Mouse (Mus musculus) stomach, postnatal 0 days (tissue): Measurements from ENCODE around the gene Tmem199. TPM values are rescaled to one million over a fixed set of nuclear protein-coding genes. Genes with fewer than 3 reads are reported as not detected.

Experiments
- ATAC-seq: fragments of 200-750 bp; cut with Nextera tagmentation; 2 replicates; pipeline ENCODE4 v1.8.0; 2017; ENCODE audit not compliant: low FRiP score, low TSS enrichment
- DNase-seq: peaks from one replicate; pipeline ENCODE4 v3.0.0-alpha.2; 2016; ENCODE audit warnings: low spot score
- H3K27ac ChIP-seq: fragments of 300-500 bp; sonication (generic); replicated peaks from 2 replicates; pipeline ENCODE4 v1.5.1; 2014; ENCODE audit warnings: mild to moderate bottlenecking, control low read depth
- H3K27me3 ChIP-seq: fragments of 300-500 bp; sonication (generic); 2 replicates; pipeline ENCODE4 v1.6.1; 2014; ENCODE audit warnings: low read length; ENCODE audit not compliant: control insufficient read depth, insufficient read depth
- H3K36me3 ChIP-seq: fragments of 300-500 bp; sonication (generic); 2 replicates; pipeline ENCODE4 v1.6.1; 2014; ENCODE audit warnings: low read length, mixed read lengths; ENCODE audit not compliant: control insufficient read depth, insufficient read depth
- H3K4me1 ChIP-seq: fragments of 300-500 bp; sonication (generic); replicated peaks from 2 replicates; pipeline ENCODE4 v1.6.1; 2014; ENCODE audit warnings: antibody characterized with exemption; ENCODE audit not compliant: control insufficient read depth, insufficient read depth
- H3K4me2 ChIP-seq: fragments of 300-500 bp; sonication (generic); replicated peaks from 2 replicates; pipeline ENCODE4 v1.6.1; 2014; ENCODE audit warnings: low read depth, mild to moderate bottlenecking, control low read depth, moderate library complexity
- H3K4me3 ChIP-seq: fragments of 300-500 bp; sonication (generic); 2 replicates; pipeline ENCODE4 v1.5.1; 2014; ENCODE audit warnings: low read depth, low read length, control low read depth
- H3K9ac ChIP-seq: fragments of 300-500 bp; sonication (generic); 2 replicates; pipeline ENCODE4 v1.6.1; 2014; ENCODE audit warnings: mild to moderate bottlenecking, low read length, control low read depth, mixed read lengths
- H3K9me3 ChIP-seq: fragments of 300-500 bp; sonication (generic); 2 replicates; pipeline ENCODE4 v1.6.1; 2016; ENCODE audit warnings: low read length; ENCODE audit not compliant: control insufficient read depth
- CTCF ChIP-seq: IDR thresholded peaks from 2 replicates; pipeline ENCODE4 v1.5.1; 2016; ENCODE audit warnings: antibody characterized with exemption, low read depth, mild to moderate bottlenecking, moderate library complexity
- EP300 ChIP-seq: optimal IDR thresholded peaks from 2 replicates; pipeline ENCODE3; 2016; ENCODE audit warnings: antibody characterized with exemption
- WGBS: fragments of 180-500 bp; shearing (Covaris S2); extraction: QIAGEN DNeasy Blood & Tissue Kit; methylation state at CpG from one replicate; pipeline ENCODE4 v1.1.7; 2014; 5-methylcytosine and 5-hydroxymethylcytosine counted together
- polyA plus RNA-seq: library from polyadenylated mRNA; unstranded; fragments of >200 nt; fragmentation: Nextera tagmentation; extraction: Ambion mirVana; gene quantifications from 2 replicates; pipeline ENCODE4 v1.2.1, GENCODE M21; 2015

The Tmem199 gene
- polyA plus RNA-seq, 1 experiment from 2014 or later: 28.4 TPM

DNA sequence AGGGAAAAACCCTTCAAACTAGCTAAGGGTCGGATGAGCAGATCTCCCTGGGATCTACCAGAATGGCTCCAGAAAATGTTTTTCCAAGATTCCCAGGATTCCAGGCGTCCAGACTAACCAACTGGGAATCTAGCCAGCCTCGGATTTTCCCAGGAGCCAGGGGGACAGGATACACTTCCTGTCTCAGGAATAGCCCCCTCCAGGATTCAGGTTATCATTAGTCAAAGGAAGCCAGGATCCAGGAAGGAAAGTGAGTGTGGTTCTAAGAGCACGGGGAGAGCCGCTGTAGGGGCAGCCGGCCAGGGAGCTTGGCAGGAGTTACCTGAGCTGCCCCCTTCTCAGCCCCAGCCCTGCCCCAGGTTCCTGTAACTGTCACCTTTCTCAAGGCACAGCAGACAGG, 19.1 kb upstream of the Tmem199 start:
- 49% methylated on average over 6 of the region's 6 CpGs for WGBS
- Histone ChIP-seq H3K27me3 (no peaks in the 10 kb centered on the region), H3K27ac (no peak overlapping the region), H3K4me3 (no peak overlapping the region), H3K4me1 (no peaks in the 10 kb centered on the region), H3K9ac (no peak overlapping the region), H3K4me2 (no peak overlapping the region), H3K36me3 (peaks cover 23% of the 10 kb centered on the region), H3K9me3 (no peaks in the 10 kb centered on the region)
- no peak for ATAC-seq
- DNase-seq: no peak
- TF ChIP-seq EP300: no peak
- no peak for TF ChIP-seq CTCF

DNA sequence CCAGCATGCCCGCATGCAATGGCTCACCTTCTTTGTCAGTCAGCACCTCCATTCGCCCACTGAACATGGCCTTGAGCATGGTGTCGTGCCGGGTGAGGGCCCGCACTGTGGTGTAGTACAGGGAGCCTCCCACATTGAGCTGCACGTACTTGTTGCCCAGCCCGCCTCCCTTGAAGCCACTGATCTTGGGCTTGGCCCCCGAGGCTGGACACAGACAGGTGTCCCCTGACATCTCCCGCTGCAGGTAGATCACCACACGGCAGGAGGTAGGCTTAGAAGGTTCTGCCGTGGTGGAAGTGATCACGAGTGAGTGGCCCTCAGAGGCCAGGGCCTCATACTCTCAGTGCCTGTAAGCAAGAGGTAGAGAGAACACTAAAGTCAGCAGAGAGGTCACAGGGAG, 18.0 kb upstream of the Tmem199 start:
- Histone ChIP-seq H3K36me3 (peaks cover 26% of the 10 kb centered on the region), H3K9ac (no peak overlapping the region), H3K27ac (no peak overlapping the region), H3K4me1 (no peaks in the 10 kb centered on the region), H3K27me3 (no peaks in the 10 kb centered on the region), H3K4me2 (no peak overlapping the region), H3K4me3 (no peak overlapping the region), H3K9me3 (no peaks in the 10 kb centered on the region)
- ATAC-seq: no peak
- 90% methylated on average over 12 of the region's 12 CpGs for WGBS
- TF ChIP-seq EP300: no peak
- TF ChIP-seq CTCF: no peak
- no peak for DNase-seq

DNA sequence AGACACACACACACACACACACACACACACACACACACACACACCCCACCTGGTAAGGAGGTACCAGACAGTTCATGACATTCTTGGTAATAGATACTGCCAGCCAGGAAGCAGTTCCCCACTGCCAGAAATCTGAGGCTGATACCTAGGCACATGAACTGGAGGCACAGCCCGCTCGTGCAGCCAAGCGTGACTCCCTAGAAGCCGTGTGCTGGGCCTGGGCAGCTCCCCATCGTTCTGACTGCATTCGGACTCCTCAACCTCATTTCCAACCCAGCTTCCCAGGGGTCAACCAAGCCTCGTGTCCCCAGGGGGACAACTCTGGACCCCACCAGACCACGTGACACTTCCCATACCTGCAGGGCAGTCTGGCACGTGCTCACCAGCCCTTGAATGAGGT, 16.7 kb upstream of the Tmem199 start:
- no peak for ATAC-seq
- Histone ChIP-seq H3K27me3 (no peaks in the 10 kb centered on the region), H3K27ac (no peak overlapping the region), H3K9me3 (no peaks in the 10 kb centered on the region), H3K4me2 (no peak overlapping the region), H3K4me1 (no peaks in the 10 kb centered on the region), H3K9ac (no peak overlapping the region), H3K4me3 (no peak overlapping the region), H3K36me3 (peaks cover 30% of the 10 kb centered on the region)
- no peak for DNase-seq
- WGBS: 95% methylated on average over 9 of the region's 9 CpGs
- TF ChIP-seq CTCF (no peak), EP300 (no peak)

DNA sequence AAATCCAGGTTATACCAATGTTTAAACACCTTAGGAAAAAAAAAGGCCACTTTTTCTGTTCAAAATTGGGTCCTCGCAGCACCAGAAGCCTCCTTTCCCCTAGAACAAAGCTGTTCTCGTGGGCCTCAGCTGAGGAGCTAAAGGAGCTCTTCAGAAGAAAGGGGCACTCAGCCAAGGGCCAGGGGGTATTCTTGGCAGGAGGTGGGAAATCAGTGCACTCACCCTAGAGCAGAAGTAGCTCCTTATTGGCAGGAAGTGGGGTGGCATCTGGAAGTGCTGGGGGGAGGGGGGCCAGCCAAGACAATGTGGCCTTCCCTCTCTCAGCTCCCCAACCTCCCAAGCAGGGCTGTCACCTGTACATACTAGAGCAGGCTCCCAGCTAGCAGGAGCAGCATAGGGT, 12.9 kb upstream of the Tmem199 start:
- 72% methylated on average over 2 of the region's 2 CpGs for WGBS

DNA sequence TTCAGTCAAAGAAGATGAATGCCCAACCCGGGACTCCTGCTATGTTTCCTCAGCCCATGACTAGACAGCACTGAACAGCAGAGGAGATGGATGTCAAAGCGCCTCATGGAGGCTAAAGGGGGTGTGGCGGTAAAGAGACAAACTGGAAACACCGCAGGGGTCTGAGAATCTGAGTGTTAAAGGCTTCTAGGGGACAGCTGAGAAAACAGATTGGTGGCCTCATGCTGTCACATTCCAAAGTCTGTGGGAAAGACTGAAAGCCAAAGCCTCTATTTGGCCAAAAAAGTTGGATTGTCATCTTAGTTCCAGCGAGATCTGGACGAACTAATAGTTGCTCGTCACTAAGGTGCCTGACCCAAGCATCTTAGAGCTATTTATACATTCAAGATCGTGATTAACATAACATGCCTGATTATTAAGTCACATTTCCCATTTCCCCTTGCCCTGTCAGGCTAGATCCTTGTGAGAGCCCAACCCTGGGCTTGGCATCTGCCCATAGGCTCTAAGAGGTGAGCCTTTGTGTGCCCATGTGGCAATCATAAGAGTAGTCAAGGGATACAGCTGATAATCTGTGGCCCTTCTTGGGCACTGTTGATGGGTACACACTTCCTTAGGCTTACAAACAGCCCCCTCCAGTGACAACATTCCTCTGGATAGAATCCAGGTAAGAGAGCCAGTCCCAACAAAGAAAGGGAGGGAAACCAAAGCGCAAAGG, 11.4 kb upstream of the Tmem199 start:
- WGBS: 73% methylated on average over 9 of the region's 9 CpGs
- no peak overlapping the region for H3K9ac ChIP-seq
- H3K36me3 ChIP-seq: peaks cover 40% of the 10 kb centered on the region
- H3K4me1 ChIP-seq: no peaks in the 10 kb centered on the region
- no peaks in the 10 kb centered on the region for H3K9me3 ChIP-seq
- TF ChIP-seq CTCF: no peak
- no peak for TF ChIP-seq EP300
- H3K27ac ChIP-seq: no peak overlapping the region
- ATAC-seq: no peak
- H3K27me3 ChIP-seq: no peaks in the 10 kb centered on the region
- no peak for DNase-seq
- no peak overlapping the region for H3K4me2 ChIP-seq
- no peak overlapping the region for H3K4me3 ChIP-seq

More for the DNA sequence above, 12.9 kb upstream of the Tmem199 start:
- no peak overlapping the region for H3K27ac ChIP-seq
- no peaks in the 10 kb centered on the region for H3K4me1 ChIP-seq
- H3K36me3 ChIP-seq: peaks cover 41% of the 10 kb centered on the region
- ATAC-seq (no peak), DNase-seq (no peak)
- H3K9ac ChIP-seq: no peak overlapping the region
- no peak overlapping the region for H3K4me3 ChIP-seq
- TF ChIP-seq CTCF (no peak), EP300 (no peak)
- no peaks in the 10 kb centered on the region for H3K27me3 ChIP-seq
- no peaks in the 10 kb centered on the region for H3K9me3 ChIP-seq
- no peak overlapping the region for H3K4me2 ChIP-seq

DNA sequence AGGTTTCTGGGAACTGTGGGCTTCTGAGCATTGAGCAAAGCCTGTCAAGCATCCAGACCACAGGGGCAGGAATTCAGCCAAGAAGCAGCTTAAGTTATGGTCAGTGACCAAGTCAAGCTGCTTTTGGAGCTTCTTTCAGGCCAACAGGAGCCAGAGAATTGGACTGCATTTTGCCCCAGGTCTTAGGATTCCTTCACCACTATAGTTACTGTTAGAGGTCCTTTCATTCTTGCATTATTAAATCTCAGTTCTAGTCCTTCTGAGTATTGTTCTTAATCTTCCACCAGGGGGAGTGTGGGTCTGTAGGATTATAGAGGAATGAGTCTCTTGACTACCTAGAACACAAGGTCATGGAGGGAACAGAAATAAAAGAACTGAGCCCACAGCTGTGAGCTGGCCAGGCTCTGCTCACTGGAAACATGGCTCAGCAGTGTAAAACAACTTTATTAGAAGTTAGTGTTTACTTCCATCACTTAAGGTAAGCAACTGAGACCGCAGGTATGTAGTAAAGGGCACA, 10.6 kb upstream of the Tmem199 start:
- TF ChIP-seq CTCF (peak; percentile 70), EP300 (no peak)
- no peak for DNase-seq
- Histone ChIP-seq H3K27ac (no peak overlapping the region), H3K9ac (no peak overlapping the region), H3K27me3 (no peaks in the 10 kb centered on the region), H3K36me3 (peaks cover 34% of the 10 kb centered on the region), H3K4me3 (no peak overlapping the region), H3K9me3 (no peaks in the 10 kb centered on the region), H3K4me1 (no peaks in the 10 kb centered on the region), H3K4me2 (no peak overlapping the region)
- ATAC-seq: no peak
- WGBS: 93% methylated on average over 1 of the region's 1 CpGs
